Mouse (Mus musculus) limb, embryonic 14.5 days (tissue): ENCODE measurements around the gene Rxrg. TPM values are rescaled to one million over a fixed set of nuclear protein-coding genes. Genes with fewer than 3 reads are reported as not detected.

Source experiments
- ATAC-seq: fragments of 200-750 bp; cut with Nextera tagmentation; 2 replicates; pipeline ENCODE4 v1.8.0; 2017; ENCODE audit warnings: low read depth, moderate number of reproducible peaks, moderate TSS enrichment; ENCODE audit not compliant: low FRiP score
- DNase-seq: peaks from one replicate; pipeline ENCODE4 v3.0.0-alpha.2; 2015; ENCODE audit warnings: low spot score
- H3K27ac ChIP-seq: fragments of 300-500 bp; sonication (generic); replicated peaks from 2 replicates; pipeline ENCODE4 v1.5.1; 2014; ENCODE audit warnings: low read depth, mild to moderate bottlenecking, low read length, moderate library complexity, mixed read lengths
- H3K27me3 ChIP-seq: fragments of 300-500 bp; sonication (generic); 2 replicates; pipeline ENCODE4 v1.6.1; 2014; ENCODE audit warnings: low read length, mixed read lengths; ENCODE audit not compliant: control insufficient read depth, insufficient read depth
- H3K36me3 ChIP-seq: fragments of 300-500 bp; sonication (generic); 2 replicates; pipeline ENCODE4 v1.6.1; 2014; ENCODE audit warnings: mild to moderate bottlenecking, low read length, moderate library complexity, mixed read lengths; ENCODE audit not compliant: control insufficient read depth, insufficient read depth
- H3K4me1 ChIP-seq: fragments of 300-500 bp; sonication (generic); 2 replicates; pipeline ENCODE4 v1.6.1; 2014; ENCODE audit warnings: antibody characterized with exemption, low read length, mixed read lengths; ENCODE audit not compliant: control insufficient read depth, insufficient read depth
- H3K4me2 ChIP-seq: fragments of 300-500 bp; sonication (generic); replicated peaks from 2 replicates; pipeline ENCODE4 v1.6.1; 2014; ENCODE audit warnings: low read depth, mild to moderate bottlenecking, low read length, moderate library complexity; ENCODE audit not compliant: severe bottlenecking
- H3K4me3 ChIP-seq: fragments of 300-500 bp; sonication (generic); replicated peaks from 2 replicates; pipeline ENCODE4 v1.5.1; 2014; ENCODE audit warnings: low read length
- H3K9ac ChIP-seq: fragments of 300-500 bp; sonication (generic); 2 replicates; pipeline ENCODE4 v1.6.1; 2014; ENCODE audit warnings: mild to moderate bottlenecking, low read depth, low read length, moderate library complexity; ENCODE audit not compliant: severe bottlenecking
- H3K9me3 ChIP-seq: fragments of 300-500 bp; sonication (generic); 2 replicates; pipeline ENCODE4 v1.6.1; 2016; ENCODE audit warnings: low read length; ENCODE audit not compliant: control insufficient read depth
- POLR2A ChIP-seq: fragments of 200-500 bp; IDR thresholded peaks from 2 replicates; pipeline ENCODE4 v1.8.0; 2012; ENCODE audit warnings: inconsistent platforms, mild to moderate bottlenecking, moderate library complexity, borderline replicate concordance; ENCODE audit not compliant: insufficient read depth, insufficient read length; ENCODE audit errors: extremely low read depth
- WGBS: fragments of 180-500 bp; shearing (Covaris S2); extraction: QIAGEN DNeasy Blood & Tissue Kit; methylation state at CpG from one replicate; pipeline ENCODE4 v1.1.7; 2014; 5-methylcytosine and 5-hydroxymethylcytosine counted together
- polyA plus RNA-seq, 2 experiments: library from polyadenylated mRNA; depleted of rRNA in 1 of 2; stranded (reverse) in 1 of 2; unstranded in 1 of 2; fragments of >200 nt; fragmentation: Nextera tagmentation in 1 of 2; extraction: Ambion mirVana in 1 of 2; gene quantifications; 2 replicates each; pipeline versions ENCODE4 v1.2.1 to v1.2.3; 2012 to 2014

The Rxrg gene
- polyA plus RNA-seq, 2 experiments, result 16.9 to 24.4 TPM

DNA sequence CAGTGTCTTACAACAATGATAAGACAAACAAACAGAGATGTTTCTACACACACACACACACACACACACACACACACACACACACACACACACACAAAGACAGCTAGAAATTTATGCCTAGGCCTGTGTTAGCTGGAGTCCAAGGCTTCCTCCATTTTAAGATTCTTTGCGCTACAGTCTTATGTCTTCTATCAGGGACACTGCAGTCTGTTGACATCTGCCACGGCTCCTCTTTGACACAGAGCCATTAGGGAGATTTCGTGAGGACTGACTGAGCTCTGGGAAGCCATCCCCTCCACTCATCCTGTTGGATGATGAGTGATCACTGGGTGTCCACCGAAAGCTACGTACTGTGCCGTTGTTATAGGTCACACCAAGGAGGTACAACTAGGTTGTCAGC, 33.6 kb downstream of the Rxrg start:
- WGBS, result 86% methylated on average over 6 of the region's 6 CpGs
- no peaks in the 10 kb centered on the region for H3K36me3 ChIP-seq
- H3K9ac ChIP-seq, result no peak overlapping the region
- H3K4me2 ChIP-seq, result no peak overlapping the region
- H3K9me3 ChIP-seq, result no peaks in the 10 kb centered on the region
- no peaks in the 10 kb centered on the region for H3K4me1 ChIP-seq
- DNase-seq, result no peak
- H3K27ac ChIP-seq, result no peak overlapping the region
- TF ChIP-seq POLR2A, result no peak
- no peaks in the 10 kb centered on the region for H3K27me3 ChIP-seq
- no peak for ATAC-seq
- H3K4me3 ChIP-seq, result no peak overlapping the region

GRCm38 (mm10) chr1:167635702-167636101, 37.5 kb downstream of the Rxrg start:
- Histone ChIP-seq H3K36me3 (no peaks in the 10 kb centered on the region), H3K27me3 (0 out of 2 replicates have a peak, but pooled peaks cover 4% of the 10 kb centered on the region), H3K9ac (no peak overlapping the region), H3K4me1 (no peaks in the 10 kb centered on the region), H3K4me3 (no peak overlapping the region), H3K4me2 (no peak overlapping the region), H3K27ac (no peak overlapping the region), H3K9me3 (no peaks in the 10 kb centered on the region)
- DNase-seq (no peak), ATAC-seq (no peak)
- 57% methylated on average over 12 of the region's 12 CpGs for WGBS
- TF ChIP-seq POLR2A, result no peak

GRCm38 (mm10) chr1:167636948-167637347, 38.8 kb downstream of the Rxrg start:
- Histone ChIP-seq H3K9me3 (no peaks in the 10 kb centered on the region), H3K9ac (no peak overlapping the region), H3K27me3 (0 out of 2 replicates have a peak, but pooled peaks cover 4% of the 10 kb centered on the region), H3K4me3 (no peak overlapping the region), H3K36me3 (no peaks in the 10 kb centered on the region), H3K27ac (no peak overlapping the region), H3K4me1 (no peaks in the 10 kb centered on the region), H3K4me2 (no peak overlapping the region)
- no peak for TF ChIP-seq POLR2A
- DNase-seq (peak; percentile 47), ATAC-seq (no peak)
- 16% methylated on average over 3 of the region's 3 CpGs for WGBS

DNA sequence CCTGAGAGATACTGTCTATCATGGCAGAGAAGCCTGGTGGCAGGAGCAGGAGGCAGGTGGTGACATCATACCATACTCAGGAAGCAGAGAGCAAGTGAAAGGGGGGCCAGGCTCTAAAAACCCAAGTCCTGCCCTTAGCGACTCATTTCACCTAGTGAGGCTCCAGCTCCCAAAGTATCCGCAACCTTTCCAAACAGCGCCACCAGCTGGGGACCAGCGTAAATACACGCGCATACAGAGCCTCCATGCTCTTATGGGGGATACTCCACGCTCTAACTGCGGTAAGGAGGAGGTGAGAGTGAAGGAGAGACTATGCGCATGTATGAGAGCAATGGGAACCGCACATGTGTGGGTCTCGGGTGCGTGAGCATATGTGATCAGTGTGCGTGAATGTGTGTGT, 39.9 kb downstream of the Rxrg start:
- WGBS, result 37% methylated on average over 13 of the region's 13 CpGs
- no peak overlapping the region for H3K4me3 ChIP-seq
- H3K27me3 ChIP-seq, result 0 out of 2 replicates have a peak, but pooled peaks cover 6% of the 10 kb centered on the region
- H3K9me3 ChIP-seq, result no peaks in the 10 kb centered on the region
- H3K27ac ChIP-seq, result no peak overlapping the region
- H3K4me1 ChIP-seq, result no peaks in the 10 kb centered on the region
- no peak for ATAC-seq
- TF ChIP-seq POLR2A, result no peak
- H3K4me2 ChIP-seq, result no peak overlapping the region
- DNase-seq, result no peak
- no peaks in the 10 kb centered on the region for H3K36me3 ChIP-seq
- no peak overlapping the region for H3K9ac ChIP-seq

DNA sequence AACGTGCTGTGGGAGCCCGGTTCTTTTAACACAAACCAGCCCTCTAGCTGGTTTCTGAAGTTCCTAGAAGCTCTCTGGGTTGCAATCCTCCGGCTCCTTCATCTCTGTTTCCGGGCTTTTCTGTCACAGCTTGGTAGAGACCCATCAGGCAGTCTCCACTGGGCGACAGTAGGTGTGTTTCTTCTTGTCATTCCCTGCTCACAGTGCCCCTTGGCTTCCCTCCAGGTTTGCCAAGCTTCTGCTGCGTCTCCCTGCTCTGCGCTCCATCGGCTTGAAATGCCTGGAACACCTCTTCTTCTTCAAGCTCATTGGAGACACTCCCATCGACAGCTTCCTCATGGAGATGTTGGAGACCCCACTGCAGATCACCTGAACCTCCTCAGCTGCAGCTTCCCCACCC, 40.7 kb downstream of the Rxrg start:
- no peak for TF ChIP-seq POLR2A
- H3K4me2 ChIP-seq, result no peak overlapping the region
- no peak for DNase-seq
- ATAC-seq, result no peak
- WGBS, result 65% methylated on average over 9 of the region's 9 CpGs
- no peak overlapping the region for H3K9ac ChIP-seq
- no peak overlapping the region for H3K4me3 ChIP-seq
- H3K4me1 ChIP-seq, result no peaks in the 10 kb centered on the region
- no peak overlapping the region for H3K27ac ChIP-seq
- H3K36me3 ChIP-seq, result no peaks in the 10 kb centered on the region
- peaks cover 14% of the 10 kb centered on the region for H3K27me3 ChIP-seq
- no peaks in the 10 kb centered on the region for H3K9me3 ChIP-seq

GRCm38 (mm10) chr1:167644866-167645537, 46.8 kb downstream of the Rxrg start:
- Histone ChIP-seq H3K27ac (no peak overlapping the region), H3K4me2 (peak overlapping the region; percentile 27; the same call in 1 of the 2 replicates), H3K9me3 (no peaks in the 10 kb centered on the region), H3K27me3 (peaks cover 10% of the 10 kb centered on the region), H3K36me3 (no peaks in the 10 kb centered on the region), H3K4me3 (no peak overlapping the region), H3K9ac (no peak overlapping the region; the same call in 1 of the 2 replicates), H3K4me1 (peaks cover 15% of the 10 kb centered on the region; the same call in 1 of the 2 replicates)
- WGBS, result 17% methylated on average over 16 of the region's 16 CpGs
- DNase-seq (peak; percentile 90), ATAC-seq (peak; percentile 87)
- TF ChIP-seq POLR2A, result no peak
